Mouse (Mus musculus) olfactory bulb, adult 2 months (tissue): ENCODE data around the gene Pdxk.

Source experiments
- CTCF ChIP-seq: fragments of 200-500 bp; IDR thresholded peaks from 2 replicates; pipeline ENCODE4 v1.5.1; 2012; ENCODE audit warnings: low read depth, mild to moderate bottlenecking, low read length, moderate library complexity; ENCODE audit not compliant: insufficient read depth
- POLR2A ChIP-seq: fragments of 200-500 bp; IDR thresholded peaks from 2 replicates; pipeline ENCODE4 v1.6.1; 2012; ENCODE audit warnings: mild to moderate bottlenecking, low read depth, low read length, moderate library complexity; ENCODE audit not compliant: insufficient read depth

DNA sequence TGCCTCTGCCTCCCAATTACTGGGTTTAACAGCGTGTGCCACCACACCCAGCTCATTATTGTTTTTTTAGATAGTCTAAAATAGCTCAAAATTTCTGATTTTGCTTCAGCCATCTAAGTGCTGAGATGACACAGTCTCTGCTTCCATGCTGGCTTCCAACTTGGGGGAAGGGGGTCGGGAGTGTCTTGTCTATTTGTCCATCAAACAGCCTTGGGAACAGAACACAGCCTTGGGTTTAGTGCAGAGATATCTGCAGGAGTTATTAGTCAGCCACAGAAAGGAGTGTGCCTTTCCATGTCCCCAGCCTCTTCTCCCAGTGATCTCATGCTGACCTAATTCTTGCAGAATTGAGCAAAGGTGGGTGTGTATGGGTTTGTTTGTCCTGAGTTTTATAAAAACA, 46.0 kb downstream of the Pdxk start:
- TF ChIP-seq CTCF (no peak), POLR2A (no peak)
